Mouse (Mus musculus) layer of hippocampus, adult 11-12 months (tissue): Measurements from ENCODE around the gene Arhgap15.
A peak's percentile ranks its signal among the peaks of the same experiment; 100 is the strongest.

Source experiments
- DNase-seq: peaks from one replicate; pipeline ENCODE4 v3.0.0; 2022; ENCODE audit warnings: low spot score

The Arhgap15 gene

DNA sequence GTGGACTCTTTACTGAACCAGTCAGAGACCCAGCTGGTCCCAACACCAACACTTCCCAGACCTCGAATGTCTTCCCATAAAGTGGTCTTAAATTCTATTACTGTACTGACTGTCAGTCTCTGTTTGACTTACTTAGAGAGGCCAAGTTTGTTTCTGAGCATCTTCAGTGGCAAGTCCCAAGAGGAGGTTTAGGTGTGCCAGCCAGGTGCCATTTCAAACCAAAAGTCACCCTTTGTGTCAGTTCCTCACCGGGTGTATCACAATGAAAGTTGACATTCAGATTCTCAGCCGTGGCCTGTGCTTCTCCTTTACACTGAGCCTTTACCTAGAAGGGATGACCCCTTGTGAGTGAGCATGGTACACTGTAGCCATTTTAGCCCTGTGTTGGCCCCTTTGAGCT lies 560.5 kb downstream of the Arhgap15 start:
- DNase-seq, result no peak

DNA sequence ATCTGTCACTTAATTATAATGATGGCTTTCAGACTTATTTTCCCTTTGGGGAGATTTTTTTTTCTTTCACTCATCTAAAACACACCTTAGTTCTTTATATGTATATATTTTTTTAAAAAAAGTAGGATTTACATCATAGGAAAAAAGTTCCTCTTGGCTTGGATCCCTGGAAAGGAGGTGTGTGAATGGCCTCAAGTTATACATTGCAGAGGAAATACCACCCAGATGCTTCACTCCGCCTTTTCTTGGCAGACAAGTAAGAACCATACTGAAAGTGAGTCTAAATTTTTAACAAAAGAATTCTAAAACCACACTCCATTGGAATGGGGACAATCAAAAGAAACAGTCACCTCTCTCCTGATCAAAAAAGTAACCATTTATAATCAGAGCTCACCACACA lies 560.9 kb downstream of the Arhgap15 start:
- DNase-seq, result no peak

- DNase-seq, result no peak
Measured at GRCm38 (mm10) chr2:44310095-44310748, 561.6 kb downstream of the Arhgap15 start.

GRCm38 (mm10) chr2:44311216-44311615 lies 562.6 kb downstream of the Arhgap15 start:
- no peak for DNase-seq

DNA sequence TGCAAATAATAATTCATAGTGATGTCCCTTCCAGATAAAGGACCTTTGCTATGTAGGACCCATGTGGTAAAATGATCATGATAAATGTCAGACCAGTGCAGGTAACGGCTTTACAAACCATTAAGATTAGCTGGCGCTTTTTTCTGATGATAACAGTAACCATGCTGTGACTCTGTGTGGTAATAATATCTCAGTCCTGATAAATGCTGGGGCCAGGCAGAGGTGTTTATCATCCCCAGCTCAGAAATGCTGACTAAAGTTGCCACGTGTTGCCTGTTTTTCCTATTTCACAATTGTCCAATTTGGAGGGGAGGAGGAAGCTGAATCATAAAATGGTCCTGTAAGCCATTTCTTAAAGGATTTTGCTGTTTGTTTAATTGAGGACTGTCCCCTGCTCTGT lies 564.9 kb downstream of the Arhgap15 start:
- DNase-seq, result no peak

DNA sequence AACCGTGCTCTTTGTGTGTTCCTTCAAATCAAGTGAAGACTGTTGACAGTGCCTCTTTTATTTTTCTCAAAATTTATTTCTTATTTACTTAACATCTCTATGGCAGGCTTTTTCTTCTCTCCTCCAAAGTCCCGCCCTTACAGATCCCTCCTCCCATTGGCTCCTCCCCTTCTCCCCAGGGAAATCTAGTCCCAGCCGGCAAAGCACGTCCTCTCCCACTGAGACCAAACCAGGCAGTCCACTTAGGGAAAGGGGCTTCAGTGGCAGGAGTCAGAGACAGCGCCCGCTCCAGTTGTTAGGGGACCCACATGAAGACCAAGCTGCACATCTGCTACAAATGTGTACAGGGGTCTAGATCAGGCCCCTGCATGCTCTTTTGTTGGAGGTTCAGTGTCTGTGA lies 569.8 kb downstream of the Arhgap15 start:
- no peak for DNase-seq

- no peak for DNase-seq
Measured at GRCm38 (mm10) chr2:44319479-44319878, 570.9 kb downstream of the Arhgap15 start.

DNA sequence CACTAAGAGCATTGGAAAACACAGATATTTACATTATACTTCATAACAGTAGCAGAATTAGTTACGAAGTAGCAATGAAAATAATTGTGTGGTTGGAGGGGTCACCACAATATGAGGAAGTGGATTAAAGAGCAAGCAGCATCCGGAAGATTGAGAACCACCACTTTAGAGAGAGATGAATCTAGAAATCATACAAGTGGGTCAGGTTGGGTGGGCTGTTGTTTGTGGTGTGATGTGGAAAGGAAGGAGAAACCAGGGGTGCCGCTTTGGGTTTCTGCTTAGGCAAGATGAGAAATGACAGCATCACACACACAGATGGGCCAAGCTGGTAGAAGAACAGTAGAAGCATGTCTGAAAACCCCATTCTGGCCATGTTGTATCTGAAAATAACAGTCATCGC lies 575.2 kb downstream of the Arhgap15 start:
- DNase-seq, result no peak

DNA sequence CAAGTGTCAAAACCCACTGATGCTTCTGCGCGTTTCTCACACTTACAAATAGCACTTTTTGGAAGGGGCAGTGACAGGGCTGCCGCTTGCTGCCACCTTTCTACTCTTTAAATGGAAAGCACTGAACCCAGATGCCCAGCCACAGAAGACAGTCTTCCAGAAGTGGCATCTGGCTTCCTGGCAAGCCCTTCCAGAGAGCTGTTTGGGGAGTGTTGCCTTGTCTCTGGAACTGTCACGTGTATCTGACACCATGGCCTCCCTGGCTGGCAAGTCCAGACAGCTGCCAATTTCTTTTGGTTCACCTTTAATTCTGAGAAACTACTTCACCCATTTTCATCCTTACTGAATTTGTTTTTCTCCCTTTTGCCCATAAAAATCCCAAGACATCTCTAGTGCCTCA lies 584.7 kb downstream of the Arhgap15 start:
- DNase-seq, result no peak

- no peak for DNase-seq
Measured at GRCm38 (mm10) chr2:44334006-44334405, 585.4 kb downstream of the Arhgap15 start.

GRCm38 (mm10) chr2:44334517-44334916 lies 585.9 kb downstream of the Arhgap15 start:
- no peak for DNase-seq

GRCm38 (mm10) chr2:44336720-44337354 lies 588.2 kb downstream of the Arhgap15 start:
- DNase-seq, result peak; percentile 23

GRCm38 (mm10) chr2:44338467-44338866 lies 589.8 kb downstream of the Arhgap15 start:
- DNase-seq, result no peak

- peak; percentile 66 for DNase-seq
Measured at GRCm38 (mm10) chr2:44341091-44341571, 592.5 kb downstream of the Arhgap15 start.

DNA sequence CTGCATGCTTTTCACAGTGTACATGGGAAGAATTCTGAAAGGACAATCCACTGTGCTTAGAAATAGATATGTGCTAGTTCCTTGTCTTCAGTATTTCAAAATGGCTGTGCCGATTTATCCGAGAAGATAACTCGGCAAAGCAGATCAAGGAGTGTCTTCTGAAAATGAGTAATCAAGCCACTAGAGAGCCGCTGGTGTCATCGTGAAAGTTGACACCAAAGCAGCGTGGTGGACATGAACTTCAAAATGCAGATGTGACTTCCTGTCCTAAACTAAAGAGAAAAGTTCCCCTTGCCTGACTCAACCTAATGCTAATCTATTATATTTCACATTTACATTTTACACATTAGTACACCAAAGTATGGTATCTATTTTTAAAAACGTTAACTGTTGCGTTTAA lies 596.2 kb downstream of the Arhgap15 start:
- no peak for DNase-seq

- DNase-seq, result no peak
Measured at GRCm38 (mm10) chr2:44345325-44345945, 596.8 kb downstream of the Arhgap15 start.

DNA sequence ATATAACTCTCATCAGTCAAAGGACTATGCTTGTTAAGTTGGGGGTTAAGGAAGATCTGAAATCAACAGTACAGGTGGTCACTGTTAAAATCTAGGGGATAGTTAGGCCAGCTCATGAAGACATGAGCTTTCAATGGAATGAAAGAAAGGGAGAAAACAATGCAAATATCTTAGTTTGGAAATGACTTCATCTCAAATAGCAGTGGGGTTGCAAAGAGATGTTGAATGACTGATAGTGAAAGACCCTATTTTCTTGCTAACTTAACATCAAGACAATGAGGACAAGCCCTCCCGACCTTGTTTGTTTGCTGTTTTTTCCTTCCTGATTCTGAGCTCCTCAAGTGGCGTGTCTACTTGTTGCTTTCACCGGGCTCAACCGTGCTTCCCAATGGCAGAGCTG lies 597.6 kb downstream of the Arhgap15 start:
- no peak for DNase-seq

DNA sequence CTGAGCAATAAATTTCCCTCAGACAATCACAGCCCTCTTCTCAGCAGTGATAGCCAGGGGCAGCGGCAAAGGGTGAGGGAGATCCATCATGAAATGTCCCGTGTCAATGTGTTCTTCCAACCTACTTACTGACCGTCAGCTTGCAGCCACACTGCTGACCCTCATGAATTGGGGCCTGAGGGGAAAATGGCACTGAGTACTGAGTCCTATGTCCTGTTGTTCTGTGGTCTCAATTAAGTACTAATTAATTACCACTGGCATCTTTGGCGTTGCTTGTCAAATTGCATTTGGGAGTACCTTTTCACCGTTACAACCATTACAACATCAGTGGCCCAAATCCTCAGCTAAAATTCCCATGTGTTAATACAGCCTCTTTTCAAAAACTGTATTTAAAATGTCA lies 599.2 kb downstream of the Arhgap15 start:
- no peak for DNase-seq

DNA sequence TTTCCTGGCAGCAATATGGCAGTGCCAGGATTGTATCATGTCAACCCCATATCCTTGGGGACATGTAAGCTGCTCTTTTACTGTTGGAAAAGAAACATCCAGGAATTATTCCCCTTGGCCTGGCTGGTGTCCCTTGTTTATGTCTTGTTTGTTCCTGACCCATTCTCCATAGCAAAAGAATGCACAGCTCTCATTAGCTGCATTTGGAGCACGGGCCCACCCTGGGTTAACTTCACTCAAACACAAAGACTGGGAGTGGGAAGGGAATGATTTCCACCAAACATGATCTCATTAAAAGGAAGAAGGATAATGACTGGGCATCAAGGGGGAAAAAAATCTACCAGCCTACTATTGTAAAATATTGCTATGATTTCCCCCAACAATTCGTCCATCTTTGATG lies 600.5 kb downstream of the Arhgap15 start:
- DNase-seq, result no peak

DNA sequence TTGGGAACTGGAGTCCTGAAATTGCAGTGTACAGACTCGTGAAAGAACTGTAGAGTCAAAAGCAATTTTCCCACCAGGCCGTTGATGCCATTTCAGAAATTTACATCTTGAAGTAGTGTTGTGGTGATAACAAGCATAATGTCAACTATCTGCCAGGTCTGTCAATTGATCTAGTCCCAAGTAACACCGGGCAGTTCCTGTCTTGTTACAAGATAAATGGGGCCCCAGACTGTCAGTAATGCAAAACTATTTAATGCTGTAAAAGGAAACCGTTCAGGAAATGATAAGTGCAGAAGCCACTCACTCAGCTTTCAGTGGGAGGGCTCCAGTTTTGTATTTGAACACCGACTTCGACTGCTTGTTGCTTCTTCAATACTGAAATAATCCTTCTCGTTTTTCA lies 604.3 kb downstream of the Arhgap15 start:
- DNase-seq, result no peak

DNA sequence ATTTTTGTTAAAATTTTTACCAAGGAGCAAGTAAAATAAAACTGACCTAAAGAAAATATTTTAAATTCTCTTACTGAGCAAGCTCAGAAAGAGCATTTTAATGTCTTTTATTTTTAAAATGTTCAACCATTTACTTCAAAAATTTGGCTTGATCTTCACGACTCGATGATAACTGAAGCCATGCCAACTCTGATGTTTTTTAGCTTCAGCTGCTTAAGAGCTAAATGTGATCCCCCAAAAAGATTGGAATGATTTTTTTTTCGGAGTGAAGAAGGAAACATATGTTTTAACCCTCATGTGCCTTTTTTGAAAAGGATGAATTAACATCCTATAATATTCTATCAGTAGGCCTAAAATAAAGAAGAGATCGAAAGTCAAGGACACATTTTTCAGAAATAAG lies 605.0 kb downstream of the Arhgap15 start:
- no peak for DNase-seq

DNA sequence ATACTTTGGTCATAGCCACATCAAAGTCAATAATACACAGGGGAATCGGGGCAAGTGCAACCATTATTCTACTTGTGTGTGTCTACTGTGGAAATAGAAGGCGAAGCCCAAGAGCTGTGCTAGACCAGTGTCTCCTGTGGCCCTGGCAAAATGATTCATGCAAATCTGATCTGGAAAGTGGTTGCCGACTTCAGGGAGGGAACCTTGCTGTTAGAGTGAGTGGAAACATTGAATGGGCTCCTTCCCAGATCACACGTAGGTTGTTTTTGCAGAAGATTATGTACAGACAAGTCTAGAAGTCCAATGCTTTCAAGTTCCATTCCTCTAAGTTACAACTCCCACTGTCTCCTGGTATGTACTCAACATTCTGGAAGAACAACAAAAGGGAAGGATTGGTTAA lies 606.2 kb downstream of the Arhgap15 start:
- DNase-seq, result no peak

DNA sequence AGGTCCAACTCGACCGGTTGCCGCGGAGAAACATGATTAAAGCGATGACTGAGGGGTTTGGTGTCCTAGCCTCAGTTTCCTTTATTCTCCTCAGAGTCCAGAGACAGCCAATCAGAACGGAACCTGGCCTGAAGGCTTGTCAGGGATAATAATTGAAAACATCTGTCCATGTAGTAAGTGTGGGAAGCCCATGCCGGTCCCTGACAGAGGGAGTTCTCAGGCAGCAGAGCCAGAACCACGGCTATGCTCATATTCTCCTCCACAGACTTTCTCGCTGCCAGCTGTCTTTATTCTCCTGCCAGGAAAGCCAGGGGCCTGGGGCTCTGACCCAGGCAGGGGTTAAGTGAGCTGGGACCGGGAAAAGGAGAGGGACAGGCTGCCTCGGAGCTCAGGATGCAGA lies 606.7 kb downstream of the Arhgap15 start:
- no peak for DNase-seq
